Mouse (Mus musculus) embryonic facial prominence, embryonic 10.5 days (tissue): ENCODE data around the gene Gm10192. TPM values are rescaled to one million over a fixed set of nuclear protein-coding genes. Genes with fewer than 3 reads are reported as not detected.
"Not testable (repeated sequence)": the region's sequence is repeated elsewhere in the genome, so short reads cannot be mapped to it uniquely, and the experiment has no call there.

Experiments used
- DNase-seq: peaks from one replicate; pipeline ENCODE4 v3.0.0-alpha.2; 2017; ENCODE audit warnings: low spot score
- H3K27ac ChIP-seq: fragments of 300-500 bp; sonication (generic); replicated peaks from 2 replicates; pipeline ENCODE4 v1.5.1; 2016; ENCODE audit warnings: mild to moderate bottlenecking
- H3K27me3 ChIP-seq: fragments of 300-500 bp; sonication (generic); replicated peaks from 2 replicates; pipeline ENCODE4 v1.6.1; 2016; ENCODE audit warnings: low read depth, mild to moderate bottlenecking; ENCODE audit not compliant: poor library complexity, severe bottlenecking
- H3K36me3 ChIP-seq: fragments of 300-500 bp; sonication (generic); replicated peaks from 2 replicates; pipeline ENCODE4 v1.6.1; 2016; ENCODE audit warnings: mild to moderate bottlenecking, moderate library complexity
- H3K4me1 ChIP-seq: fragments of 300-500 bp; sonication (generic); 2 replicates; pipeline ENCODE4 v1.6.1; 2016
- H3K4me3 ChIP-seq: fragments of 300-500 bp; sonication (generic); 2 replicates; pipeline ENCODE4 v1.5.1; 2016; ENCODE audit warnings: mild to moderate bottlenecking, moderate library complexity
- H3K9me3 ChIP-seq: fragments of 300-500 bp; sonication (generic); 2 replicates; pipeline ENCODE4 v1.6.1; 2016; ENCODE audit warnings: mild to moderate bottlenecking
- WGBS: fragments of 180-500 bp; shearing (Covaris S2); methylation state at CpG from one replicate; pipeline ENCODE4 v1.1.7; 2016; 5-methylcytosine and 5-hydroxymethylcytosine counted together
- polyA plus RNA-seq: library from polyadenylated mRNA; unstranded; fragments of >200 nt; fragmentation: Nextera tagmentation; extraction: Ambion mirVana; gene quantifications from 2 replicates; pipeline ENCODE4 v1.2.1, GENCODE M21; 2016

The Gm10192 gene
- polyA plus RNA-seq, result not detected in 2 replicates

GRCm38 (mm10) chr4:97183066-97183465 is at the start of gene Gm10192:
Gm10192 (minus strand) TSS chr4:97183166.
- DNase-seq, H3K27me3 ChIP-seq, H3K27ac ChIP-seq: not testable (repeated sequence)

GRCm38 (mm10) chr4:97230411-97231104 is 47.6 kb upstream of the Gm10192 start:
- Histone ChIP-seq H3K4me1 (peaks cover 10% of the 10 kb centered on the region), H3K27me3 (no peaks in the 10 kb centered on the region), H3K9me3 (no peaks in the 10 kb centered on the region), H3K27ac (0 out of 2 replicates have a peak overlapping the region, but pooled peaks have one; percentile 40), H3K4me3 (no peak overlapping the region), H3K36me3 (no peaks in the 10 kb centered on the region)
- WGBS, result 42% methylated on average over 5 of the region's 5 CpGs
- no peak for DNase-seq

More at GRCm38 (mm10) chr4:97183066-97183465, at the start of gene Gm10192:
- H3K4me1 ChIP-seq, H3K36me3 ChIP-seq, H3K9me3 ChIP-seq, H3K4me3 ChIP-seq: not testable (repeated sequence)

GRCm38 (mm10) chr4:97219701-97220100 is 36.7 kb upstream of the Gm10192 start:
- H3K27ac ChIP-seq, result no peak overlapping the region
- no peaks in the 10 kb centered on the region for H3K9me3 ChIP-seq
- H3K27me3 ChIP-seq, result no peaks in the 10 kb centered on the region
- no peaks in the 10 kb centered on the region for H3K36me3 ChIP-seq
- 90% methylated on average over 2 of the region's 2 CpGs for WGBS
- H3K4me3 ChIP-seq, result no peak overlapping the region
- H3K4me1 ChIP-seq, result no peaks in the 10 kb centered on the region
- DNase-seq, result no peak

- Histone ChIP-seq H3K27ac (no peak overlapping the region), H3K27me3 (no peaks in the 10 kb centered on the region), H3K9me3 (no peaks in the 10 kb centered on the region), H3K4me1 (no peaks in the 10 kb centered on the region), H3K36me3 (no peaks in the 10 kb centered on the region), H3K4me3 (no peak overlapping the region)
- WGBS, result 87% methylated on average over 1 of the region's 1 CpGs
- no peak for DNase-seq
These were observed 34.9 kb upstream of the Gm10192 start for GRCm38 (mm10) chr4:97217906-97218305.

GRCm38 (mm10) chr4:97212514-97212913 is 29.5 kb upstream of the Gm10192 start:
- no peaks in the 10 kb centered on the region for H3K36me3 ChIP-seq
- DNase-seq, result no peak

GRCm38 (mm10) chr4:97202986-97203385 is 20.0 kb upstream of the Gm10192 start:
- not testable (repeated sequence) for H3K27me3 ChIP-seq, H3K4me1 ChIP-seq, H3K27ac ChIP-seq, H3K36me3 ChIP-seq, H3K9me3 ChIP-seq, H3K4me3 ChIP-seq, DNase-seq
- WGBS, result 64% methylated on average over 2 of the region's 2 CpGs

More at GRCm38 (mm10) chr4:97212514-97212913, 29.5 kb upstream of the Gm10192 start:
- Histone ChIP-seq H3K9me3 (no peaks in the 10 kb centered on the region), H3K4me1 (no peaks in the 10 kb centered on the region), H3K27ac (no peak overlapping the region), H3K27me3 (no peaks in the 10 kb centered on the region), H3K4me3 (no peak overlapping the region)

GRCm38 (mm10) chr4:97193176-97193575 is 10.2 kb upstream of the Gm10192 start:
- Histone ChIP-seq H3K4me3 (no peak overlapping the region), H3K4me1 (peaks cover 7% of the 10 kb centered on the region; the same call in 1 of the 2 replicates), H3K27me3 (no peaks in the 10 kb centered on the region), H3K36me3 (no peaks in the 10 kb centered on the region), H3K9me3 (no peaks in the 10 kb centered on the region), H3K27ac (no peak overlapping the region)
- 54% methylated on average over 4 of the region's 4 CpGs for WGBS
- no peak for DNase-seq

GRCm38 (mm10) chr4:97192601-97193000 is 9.6 kb upstream of the Gm10192 start:
- Histone ChIP-seq H3K4me1 (peaks cover 7% of the 10 kb centered on the region; the same call in 1 of the 2 replicates), H3K36me3 (no peaks in the 10 kb centered on the region), H3K27me3 (no peaks in the 10 kb centered on the region), H3K27ac (no peak overlapping the region), H3K9me3 (no peaks in the 10 kb centered on the region), H3K4me3 (no peak overlapping the region)
- DNase-seq, result no peak
- 91% methylated on average over 2 of the region's 2 CpGs for WGBS

- no peak overlapping the region for H3K27ac ChIP-seq
- no peak overlapping the region for H3K4me3 ChIP-seq
- H3K9me3 ChIP-seq, result no peaks in the 10 kb centered on the region
- no peaks in the 10 kb centered on the region for H3K36me3 ChIP-seq
- H3K4me1 ChIP-seq, result no peaks in the 10 kb centered on the region
- WGBS, result 79% methylated on average over 2 of the region's 2 CpGs
- no peak for DNase-seq
- H3K27me3 ChIP-seq, result no peaks in the 10 kb centered on the region
These were observed 2.6 kb downstream of the Gm10192 start for GRCm38 (mm10) chr4:97180396-97180795.

- H3K4me1 ChIP-seq, result peaks cover 22% of the 10 kb centered on the region
- H3K36me3 ChIP-seq, result no peaks in the 10 kb centered on the region
- peak overlapping the region; percentile 75 for H3K27ac ChIP-seq
- DNase-seq, result peak; percentile 38
- no peaks in the 10 kb centered on the region for H3K27me3 ChIP-seq
- H3K4me3 ChIP-seq, result no peak overlapping the region
- 38% methylated on average over 10 of the region's 10 CpGs for WGBS
- no peaks in the 10 kb centered on the region for H3K9me3 ChIP-seq
These were observed 26.1 kb downstream of the Gm10192 start for GRCm38 (mm10) chr4:97156841-97157345.

- WGBS, result 43% methylated on average over 3 of the region's 3 CpGs
- DNase-seq, result no peak
- Histone ChIP-seq H3K4me1 (peaks cover 22% of the 10 kb centered on the region), H3K9me3 (no peaks in the 10 kb centered on the region), H3K27ac (peak overlapping the region; percentile 75), H3K27me3 (no peaks in the 10 kb centered on the region), H3K4me3 (no peak overlapping the region), H3K36me3 (no peaks in the 10 kb centered on the region)
These were observed 26.9 kb downstream of the Gm10192 start for GRCm38 (mm10) chr4:97156084-97156483.

GRCm38 (mm10) chr4:97153554-97153953 is 29.4 kb downstream of the Gm10192 start:
- H3K9me3 ChIP-seq, result no peaks in the 10 kb centered on the region
- no peak for DNase-seq
- H3K27ac ChIP-seq, result no peak overlapping the region

GRCm38 (mm10) chr4:97142484-97142883 is 40.5 kb downstream of the Gm10192 start:
- DNase-seq, result no peak
- Histone ChIP-seq H3K36me3 (no peaks in the 10 kb centered on the region), H3K4me3 (no peak overlapping the region), H3K9me3 (no peaks in the 10 kb centered on the region), H3K27me3 (no peaks in the 10 kb centered on the region), H3K4me1 (no peaks in the 10 kb centered on the region), H3K27ac (no peak overlapping the region)
- 91% methylated on average over 2 of the region's 2 CpGs for WGBS

More at GRCm38 (mm10) chr4:97153554-97153953, 29.4 kb downstream of the Gm10192 start:
- peaks cover 22% of the 10 kb centered on the region for H3K4me1 ChIP-seq
- H3K36me3 ChIP-seq, result no peaks in the 10 kb centered on the region
- no peak overlapping the region for H3K4me3 ChIP-seq
- H3K27me3 ChIP-seq, result no peaks in the 10 kb centered on the region
